Mouse (Mus musculus) 3T3-L1 (cell line): ENCODE measurements around the gene D6Wsu163e.

Experiments
- DNase-seq: peaks from one replicate; pipeline ENCODE4 v3.0.0-alpha.2; 2015; ENCODE audit warnings: low read depth, low spot score

The D6Wsu163e gene

DNA sequence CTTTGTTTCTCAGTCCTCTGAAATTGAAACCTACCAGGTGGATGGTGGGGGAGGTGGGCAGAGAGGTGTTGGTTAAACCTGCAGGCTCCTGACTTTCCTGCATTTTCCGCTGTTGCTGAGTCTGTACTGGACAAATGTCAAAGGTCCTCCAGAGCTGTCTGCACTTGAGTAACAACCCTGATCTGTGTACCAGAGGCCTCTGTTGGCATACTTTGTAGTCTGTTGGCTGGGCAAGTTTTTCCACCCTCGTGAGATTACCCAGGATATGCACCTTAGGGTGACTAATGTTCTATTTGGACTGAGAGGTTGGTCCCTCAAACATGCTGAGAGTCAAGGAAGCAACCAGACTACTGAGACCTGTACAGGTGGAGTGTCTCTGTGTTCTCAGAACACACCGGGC is 66.8 kb downstream of the D6Wsu163e start:
- no peak for DNase-seq

DNA sequence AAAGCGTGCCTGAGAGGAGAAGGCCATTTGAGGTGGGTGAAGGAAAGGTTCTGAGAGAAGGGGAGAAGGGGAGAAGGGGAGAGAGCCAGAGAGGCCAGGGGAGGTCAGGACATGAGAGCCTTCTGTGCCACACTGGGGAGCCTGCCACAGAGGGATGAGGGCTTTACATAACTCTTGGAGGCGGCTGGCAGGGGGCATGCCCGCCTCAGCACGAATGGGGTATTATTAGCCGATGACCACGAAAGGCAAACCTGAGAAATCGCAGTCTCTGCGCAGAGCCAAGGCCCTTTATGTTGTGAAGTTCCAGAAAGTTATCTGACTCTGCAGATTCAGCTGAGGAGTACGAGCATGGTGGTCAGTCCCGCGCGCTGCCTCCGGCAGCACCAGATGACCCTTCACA is 70.3 kb downstream of the D6Wsu163e start:
- DNase-seq = no peak

DNA sequence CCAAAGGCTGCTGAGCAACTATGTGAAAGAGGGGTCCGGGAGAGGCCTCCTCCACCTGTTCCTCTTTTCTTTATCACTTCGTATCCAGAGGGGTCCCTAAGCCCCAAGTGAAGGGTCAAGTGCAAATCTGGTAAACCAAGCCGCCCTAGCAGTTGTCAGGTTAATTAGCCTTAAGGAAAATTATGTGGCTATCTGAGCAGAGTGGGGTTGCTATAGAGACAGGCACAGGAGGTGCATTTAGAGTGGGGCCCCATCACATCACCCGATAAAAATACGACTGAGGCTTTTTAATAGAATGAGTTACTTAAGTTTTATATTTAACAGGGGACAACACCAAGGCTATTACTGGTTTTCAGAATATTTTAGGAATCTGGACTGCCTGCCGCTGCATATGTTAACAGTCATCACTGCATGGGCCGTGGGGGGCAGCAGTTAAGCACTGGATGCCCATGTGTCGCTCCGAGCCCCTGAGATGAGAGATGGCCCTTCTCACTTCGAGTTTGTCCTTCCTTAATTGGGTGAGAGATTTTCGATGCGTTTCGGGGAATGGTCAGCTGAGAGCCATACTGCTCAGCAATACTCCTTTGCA is 72.3 kb downstream of the D6Wsu163e start:
- no peak for DNase-seq

DNA sequence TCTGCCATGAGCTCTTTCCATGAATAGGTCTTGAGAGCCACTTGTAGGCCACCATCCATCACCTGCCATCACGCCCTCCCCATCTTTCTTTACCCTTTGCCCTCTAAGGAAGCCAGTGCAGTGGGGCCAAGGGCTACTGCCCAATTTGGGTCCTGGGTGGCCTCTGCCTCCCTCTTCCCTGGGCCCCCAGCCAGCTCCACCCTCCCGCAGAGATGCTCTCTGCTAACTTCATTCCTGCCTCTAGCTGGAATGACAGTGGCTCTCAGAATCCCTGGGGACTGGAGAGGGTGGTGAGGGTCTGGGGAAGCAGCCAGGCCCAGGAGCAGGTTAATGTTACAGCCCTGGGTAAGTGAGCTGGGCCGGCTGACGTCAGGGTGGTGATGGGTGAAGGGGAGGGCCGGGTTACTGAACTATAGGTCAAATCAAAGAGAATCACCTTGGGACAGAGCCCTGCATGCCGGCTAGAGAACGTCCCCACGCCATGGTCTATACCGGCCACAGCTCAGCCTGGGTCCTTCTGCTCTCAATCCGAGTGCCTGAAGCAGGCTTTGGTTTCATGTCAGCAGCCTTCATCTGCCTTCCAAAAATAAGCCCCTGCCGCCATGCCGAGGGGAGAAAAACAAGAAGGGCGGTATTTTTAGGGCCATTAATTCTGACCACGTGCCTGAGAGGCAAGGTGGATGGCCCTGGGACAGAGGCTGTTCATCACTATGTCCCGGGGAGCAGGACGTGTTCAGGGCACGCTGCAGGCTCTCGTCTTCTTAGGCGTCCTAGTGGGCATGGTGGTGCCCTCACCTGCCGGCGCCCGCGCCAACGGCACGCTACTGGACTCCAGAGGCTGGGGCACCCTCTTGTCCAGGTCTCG is 75.4 kb downstream of the D6Wsu163e start, which contains the start of gene Fgf6:
Gene Fgf6, plus strand, starts transcription at position 681 of the 865 bp plus-strand sequence.
- no peak for DNase-seq

DNA sequence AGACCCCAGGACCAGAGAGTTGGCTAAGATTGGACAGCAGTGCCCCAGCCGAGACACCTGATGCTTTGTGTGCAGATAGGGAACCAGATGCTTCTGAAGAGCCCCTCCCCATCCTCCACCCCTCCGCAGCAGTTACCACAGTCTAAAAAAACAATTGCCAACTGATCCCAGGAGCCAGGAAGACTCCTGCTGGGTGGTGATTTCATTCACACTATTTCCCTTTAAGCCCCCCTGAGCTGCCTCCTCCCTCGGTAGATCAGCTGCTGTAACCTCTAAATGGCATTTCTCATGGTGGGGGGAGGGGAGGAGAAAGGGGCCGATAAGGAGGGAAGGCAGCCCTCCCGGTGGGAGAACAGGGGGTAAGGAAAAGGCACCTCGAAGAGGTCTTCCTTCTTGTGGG is 79.5 kb downstream of the D6Wsu163e start:
- no peak for DNase-seq

DNA sequence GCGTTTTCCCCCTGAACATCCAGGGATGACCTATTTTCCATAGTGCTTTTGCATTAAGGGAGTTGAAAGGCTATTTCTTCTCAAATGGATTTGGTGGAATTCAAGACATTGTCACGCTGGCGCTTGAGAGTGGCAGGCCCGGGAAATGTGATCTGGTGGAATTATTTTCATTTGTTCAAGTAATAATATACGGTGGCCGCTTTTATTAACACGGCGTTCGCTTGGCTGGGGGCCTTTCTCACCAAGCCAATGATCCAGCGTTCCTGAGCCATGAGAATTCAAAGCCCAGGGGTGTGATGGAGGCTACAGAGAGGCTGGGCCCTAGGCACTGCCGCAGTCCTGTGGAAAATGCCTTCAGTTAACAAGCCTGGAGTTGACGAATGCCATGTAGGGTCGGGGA is 80.7 kb downstream of the D6Wsu163e start:
- no peak for DNase-seq

DNA sequence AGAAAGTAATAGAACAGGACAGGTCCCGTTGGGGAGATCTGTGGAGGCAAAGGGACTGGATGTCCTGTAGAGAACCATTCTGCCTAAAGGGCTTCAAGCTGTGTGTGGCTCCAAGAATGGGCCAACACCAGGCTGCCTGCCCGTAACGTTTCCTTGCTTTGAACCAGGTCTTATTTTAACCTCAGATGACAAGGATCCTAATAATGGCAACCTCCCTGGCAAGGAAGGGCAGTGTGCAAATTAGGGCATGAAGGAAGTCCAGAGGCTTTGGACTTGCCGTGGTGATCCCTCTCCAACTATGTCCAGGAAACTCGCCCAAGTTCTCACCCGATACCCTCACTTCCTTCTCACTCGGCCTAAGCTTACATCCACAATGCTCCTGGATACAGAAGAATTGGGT is 85.1 kb downstream of the D6Wsu163e start:
- DNase-seq = no peak
